Mouse (Mus musculus) stomach, embryonic 14.5 days (tissue): Measurements from ENCODE around the gene Ecel1. TPM values are rescaled to one million over a fixed set of nuclear protein-coding genes. Genes with fewer than 3 reads are reported as not detected.

Experiments
- ATAC-seq: fragments of 200-750 bp; cut with Nextera tagmentation; 2 replicates; pipeline ENCODE4 v1.8.0; 2017; ENCODE audit warnings: low read depth, moderate TSS enrichment; ENCODE audit not compliant: insufficient number of reproducible peaks, insufficient read depth, low FRiP score
- H3K27ac ChIP-seq: fragments of 300-500 bp; sonication (generic); 2 replicates; pipeline ENCODE4 v1.5.1; 2014; ENCODE audit warnings: mild to moderate bottlenecking, low read length, moderate library complexity, mixed read lengths
- H3K27me3 ChIP-seq: fragments of 300-500 bp; sonication (generic); 2 replicates; pipeline ENCODE4 v1.6.1; 2014; ENCODE audit warnings: low read length, control low read depth, mixed read lengths; ENCODE audit not compliant: control insufficient read depth, insufficient read depth
- H3K36me3 ChIP-seq: fragments of 300-500 bp; sonication (generic); 2 replicates; pipeline ENCODE4 v1.6.1; 2014; ENCODE audit warnings: mild to moderate bottlenecking, control low read depth, low read length, moderate library complexity, mixed read lengths; ENCODE audit not compliant: control insufficient read depth, insufficient read depth
- H3K4me1 ChIP-seq: fragments of 300-500 bp; sonication (generic); 2 replicates; pipeline ENCODE4 v1.6.1; 2014; ENCODE audit warnings: low read length, control low read depth, mixed read lengths; ENCODE audit not compliant: control insufficient read depth, insufficient read depth
- H3K4me2 ChIP-seq: fragments of 300-500 bp; sonication (generic); replicated peaks from 2 replicates; pipeline ENCODE4 v1.6.1; 2014; ENCODE audit warnings: low read depth, low read length, control low read depth
- H3K4me3 ChIP-seq: fragments of 300-500 bp; sonication (generic); 2 replicates; pipeline ENCODE4 v1.5.1; 2014; ENCODE audit warnings: low read depth, low read length, control low read depth
- H3K9ac ChIP-seq: fragments of 300-500 bp; sonication (generic); replicated peaks from 2 replicates; pipeline ENCODE4 v1.6.1; 2014; ENCODE audit warnings: low read depth, mild to moderate bottlenecking, control low read depth, low read length, moderate library complexity, mixed read lengths
- H3K9me3 ChIP-seq: fragments of 300-500 bp; sonication (generic); 2 replicates; pipeline ENCODE4 v1.6.1; 2016; ENCODE audit warnings: low read depth, low read length, control low read depth; ENCODE audit not compliant: control insufficient read depth
- WGBS: fragments of 180-500 bp; shearing (Covaris S2); extraction: QIAGEN DNeasy Blood & Tissue Kit; methylation state at CpG from one replicate; pipeline ENCODE4 v1.1.7; 2014; 5-methylcytosine and 5-hydroxymethylcytosine counted together
- polyA plus RNA-seq: library from polyadenylated mRNA; unstranded; fragments of >200 nt; fragmentation: Nextera tagmentation; extraction: Ambion mirVana; gene quantifications from 2 replicates; pipeline ENCODE4 v1.2.1, GENCODE M21; 2014

The Ecel1 gene
- polyA plus RNA-seq, 1 experiment from 2014 or later, result 7.5 TPM

- Histone ChIP-seq H3K27me3 (no peaks in the 10 kb centered on the region), H3K4me3 (no peak overlapping the region), H3K9ac (no peak overlapping the region), H3K9me3 (no peaks in the 10 kb centered on the region), H3K4me2 (no peak overlapping the region), H3K4me1 (0 out of 2 replicates have a peak, but pooled peaks cover 3% of the 10 kb centered on the region), H3K36me3 (no peaks in the 10 kb centered on the region), H3K27ac (no peak overlapping the region)
- 85% methylated on average over 4 of the region's 4 CpGs for WGBS
- ATAC-seq, result no peak
Observed at GRCm38 (mm10) chr1:87141550-87141949, 14.8 kb downstream of the Ecel1 start.

DNA sequence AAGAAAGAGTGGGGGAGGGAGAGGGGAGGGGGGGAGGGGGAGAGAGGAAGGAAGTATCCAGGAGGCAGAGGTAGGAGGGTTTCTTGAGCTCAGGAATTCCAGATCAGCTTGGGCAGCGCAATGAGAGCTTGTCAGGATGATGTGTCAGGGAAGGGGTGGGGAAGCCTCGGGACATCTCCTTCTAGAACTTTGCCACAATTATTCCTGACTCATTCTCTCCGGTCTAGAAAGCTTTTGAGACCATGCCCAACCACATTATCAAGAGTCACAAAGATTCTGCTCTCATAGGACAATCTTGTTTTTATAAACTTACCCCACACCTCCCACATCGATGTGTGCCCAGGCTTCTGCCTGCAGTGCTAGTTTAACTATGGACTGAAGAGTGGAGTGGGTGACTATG is 24.5 kb downstream of the Ecel1 start:
- 83% methylated on average over 4 of the region's 4 CpGs for WGBS
- Histone ChIP-seq H3K27ac (no peak overlapping the region), H3K9ac (no peak overlapping the region), H3K9me3 (no peaks in the 10 kb centered on the region), H3K36me3 (no peaks in the 10 kb centered on the region), H3K27me3 (peaks cover 10% of the 10 kb centered on the region; the same call in 1 of the 2 replicates), H3K4me2 (no peak overlapping the region), H3K4me1 (no peaks in the 10 kb centered on the region), H3K4me3 (no peak overlapping the region)
- no peak for ATAC-seq

- WGBS, result 8% methylated on average over 43 of the region's 43 CpGs
- Histone ChIP-seq H3K9me3 (no peaks in the 10 kb centered on the region), H3K4me1 (no peaks in the 10 kb centered on the region), H3K4me3 (no peak overlapping the region), H3K36me3 (no peaks in the 10 kb centered on the region), H3K9ac (no peak overlapping the region), H3K4me2 (no peak overlapping the region), H3K27me3 (peaks cover 17% of the 10 kb centered on the region; the same call in 1 of the 2 replicates), H3K27ac (no peak overlapping the region)
- ATAC-seq, result no peak
Observed at GRCm38 (mm10) chr1:87127206-87128030, 28.9 kb downstream of the Ecel1 start.

- Histone ChIP-seq H3K27ac (no peak within 1 kb of the TSS), H3K36me3 (no peaks in the 10 kb centered on the region), H3K4me1 (no peaks in the 10 kb centered on the region), H3K4me2 (no peak within 1 kb of the TSS), H3K9me3 (no peaks in the 10 kb centered on the region), H3K27me3 (peaks cover 17% of the 10 kb centered on the region; the same call in 1 of the 2 replicates), H3K4me3 (no peak within 1 kb of the TSS), H3K9ac (no peak within 1 kb of the TSS)
- 67% methylated on average over 6 of the region's 6 CpGs for WGBS
- no peak for ATAC-seq
Observed at GRCm38 (mm10) chr1:87124673-87125072, 31.6 kb downstream of the Ecel1 start, which contains the start of gene Akp3. Akp3 (plus strand) TSS chr1:87124973.

- Histone ChIP-seq H3K27me3 (no peaks in the 10 kb centered on the region), H3K9ac (no peak overlapping the region), H3K36me3 (no peaks in the 10 kb centered on the region), H3K4me3 (no peak overlapping the region), H3K4me2 (no peak overlapping the region), H3K27ac (no peak overlapping the region), H3K9me3 (no peaks in the 10 kb centered on the region), H3K4me1 (no peaks in the 10 kb centered on the region)
- WGBS, result 85% methylated on average over 1 of the region's 1 CpGs
- no peak for ATAC-seq
Observed at GRCm38 (mm10) chr1:87114784-87115183, 41.5 kb downstream of the Ecel1 start.

- Histone ChIP-seq H3K4me1 (no peaks in the 10 kb centered on the region), H3K27me3 (no peaks in the 10 kb centered on the region), H3K9me3 (no peaks in the 10 kb centered on the region), H3K4me2 (no peak overlapping the region), H3K4me3 (no peak overlapping the region), H3K9ac (no peak overlapping the region), H3K27ac (no peak overlapping the region), H3K36me3 (no peaks in the 10 kb centered on the region)
- ATAC-seq, result no peak
- 45% methylated on average over 9 of the region's 9 CpGs for WGBS
Observed at GRCm38 (mm10) chr1:87111719-87112354, 44.5 kb downstream of the Ecel1 start.

DNA sequence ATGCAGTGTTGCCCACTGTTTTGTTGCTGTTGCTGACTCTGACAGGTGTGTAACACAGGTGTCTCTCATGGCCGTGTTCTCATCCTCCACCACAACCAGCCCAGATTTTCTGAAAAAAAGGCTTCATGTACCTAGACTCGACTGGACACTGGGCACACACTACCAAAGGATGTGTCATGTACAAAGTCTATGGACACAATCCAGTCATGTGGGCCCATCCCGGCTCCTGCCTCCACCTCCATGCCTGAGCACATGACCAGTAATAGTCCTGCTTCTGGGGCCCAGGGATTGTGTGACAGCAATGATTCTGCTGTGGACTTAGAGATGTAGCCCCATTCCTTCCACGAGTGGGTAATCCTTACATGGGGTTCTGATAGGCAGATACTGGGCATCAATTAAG is 47.8 kb downstream of the Ecel1 start:
- H3K4me2 ChIP-seq, result no peak overlapping the region
- no peak overlapping the region for H3K27ac ChIP-seq
- H3K27me3 ChIP-seq, result no peaks in the 10 kb centered on the region
- ATAC-seq, result no peak
- H3K36me3 ChIP-seq, result no peaks in the 10 kb centered on the region
- no peaks in the 10 kb centered on the region for H3K9me3 ChIP-seq
- no peaks in the 10 kb centered on the region for H3K4me1 ChIP-seq
- no peak overlapping the region for H3K9ac ChIP-seq
- no peak overlapping the region for H3K4me3 ChIP-seq
- 82% methylated on average over 4 of the region's 4 CpGs for WGBS

- no peaks in the 10 kb centered on the region for H3K36me3 ChIP-seq
- H3K9me3 ChIP-seq, result no peaks in the 10 kb centered on the region
- no peak overlapping the region for H3K27ac ChIP-seq
- no peak overlapping the region for H3K4me3 ChIP-seq
- no peak for ATAC-seq
- WGBS, result 78% methylated on average over 8 of the region's 8 CpGs
- no peaks in the 10 kb centered on the region for H3K27me3 ChIP-seq
- H3K4me2 ChIP-seq, result no peak overlapping the region
- H3K4me1 ChIP-seq, result no peaks in the 10 kb centered on the region
- H3K9ac ChIP-seq, result no peak overlapping the region
Observed at GRCm38 (mm10) chr1:87106536-87106935, 49.8 kb downstream of the Ecel1 start.
